Mouse (Mus musculus): ENCODE data around the gene Ecm2. TPM values are rescaled to one million over a fixed set of nuclear protein-coding genes. Genes with fewer than 3 reads are reported as not detected.

Gene Ecm2
- polyA plus RNA-seq, 1 experiment from 2014 or later = 0.13 TPM

DNA sequence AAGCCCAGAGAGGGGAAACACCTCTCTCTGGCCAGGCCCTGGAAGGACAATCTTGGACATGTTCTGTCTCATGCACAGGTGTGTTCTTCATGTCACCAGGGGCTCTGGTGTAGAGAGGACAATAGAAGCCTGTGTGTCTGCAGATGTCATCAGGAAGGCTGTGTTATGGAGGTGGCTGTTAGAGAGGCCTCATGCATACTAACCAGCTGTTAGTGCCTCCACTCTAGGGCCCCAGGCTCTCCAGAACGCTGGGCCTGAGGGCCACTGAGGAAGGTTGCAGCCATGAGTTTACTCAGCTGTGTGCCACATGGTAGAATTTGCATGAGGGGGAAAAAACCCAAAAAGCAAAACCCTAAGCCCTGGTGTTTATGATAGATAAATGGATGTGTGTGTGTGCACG is 37.0 kb upstream of the Ecm2 start:
- H3K36me3 ChIP-seq (replicated peaks; ENCODE audit: control insufficient read depth, insufficient read depth, low read depth, low read length) = no peaks in the 10 kb centered on the region; the same call in 1 of the 2 replicates
- no peak overlapping the region for H3K4me3 ChIP-seq (ENCODE audit: low read depth, low read length)
- ATAC-seq (replicated peaks; ENCODE audit: insufficient number of reproducible peaks, low FRiP score, low TSS enrichment, low read depth) (peak; percentile 47; the same call in 1 of the 2 replicates), DNase-seq (ENCODE audit: low spot score) (peak; percentile 45)
- WGBS = 38% methylated on average over 2 of the region's 2 CpGs
- no peaks in the 10 kb centered on the region for H3K9me3 ChIP-seq (replicated peaks; ENCODE audit: control insufficient read depth, low read length)
- H3K9ac ChIP-seq (replicated peaks; ENCODE audit: low read length) = no peak overlapping the region
- H3K4me2 ChIP-seq (ENCODE audit: low read depth, low read length) = no peak overlapping the region
- no peaks in the 10 kb centered on the region for H3K4me1 ChIP-seq (ENCODE audit: control insufficient read depth, insufficient read depth, low read length)
- no peaks in the 10 kb centered on the region for H3K27me3 ChIP-seq (ENCODE audit: control insufficient read depth, insufficient read depth, low read length)
- H3K27ac ChIP-seq (replicated peaks; ENCODE audit: low read depth, low read length) = peak overlapping the region; percentile 4; the same call in 1 of the 2 replicates

DNA sequence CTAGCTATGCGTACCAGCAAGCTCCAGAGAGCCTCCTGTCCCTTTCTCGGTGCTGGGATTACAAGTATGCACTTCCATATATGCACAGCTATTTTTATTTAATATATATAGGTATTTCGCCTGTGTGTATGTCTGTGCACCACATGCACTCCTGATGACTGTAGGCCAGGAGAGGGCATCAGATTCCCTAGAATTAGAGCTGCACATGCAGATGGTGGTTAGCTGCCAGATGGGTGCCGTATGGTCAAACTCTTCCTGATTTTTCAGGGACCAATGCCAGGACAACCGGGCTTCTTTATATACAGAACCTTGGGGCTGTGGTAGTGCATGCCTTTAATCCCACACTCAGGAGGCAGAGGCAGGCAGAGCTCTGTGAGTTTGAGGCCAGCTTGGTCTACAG is 35.6 kb upstream of the Ecm2 start:
- no peaks in the 10 kb centered on the region for H3K27me3 ChIP-seq (ENCODE audit: control insufficient read depth, insufficient read depth, low read length)
- DNase-seq (ENCODE audit: low spot score) = no peak
- 87% methylated on average over 5 of the region's 5 CpGs for WGBS
- H3K27ac ChIP-seq (replicated peaks; ENCODE audit: low read depth, low read length) = no peak overlapping the region
- no peak overlapping the region for H3K4me2 ChIP-seq (ENCODE audit: low read depth, low read length)
- no peak overlapping the region for H3K9ac ChIP-seq (replicated peaks; ENCODE audit: low read length)
- no peak for ATAC-seq (replicated peaks; ENCODE audit: insufficient number of reproducible peaks, low FRiP score, low TSS enrichment, low read depth)
- no peak overlapping the region for H3K4me3 ChIP-seq (ENCODE audit: low read depth, low read length)
- no peaks in the 10 kb centered on the region for H3K4me1 ChIP-seq (ENCODE audit: control insufficient read depth, insufficient read depth, low read length)
- H3K9me3 ChIP-seq (replicated peaks; ENCODE audit: control insufficient read depth, low read length) = no peaks in the 10 kb centered on the region
- no peaks in the 10 kb centered on the region; the same call in 1 of the 2 replicates for H3K36me3 ChIP-seq (replicated peaks; ENCODE audit: control insufficient read depth, insufficient read depth, low read depth, low read length)

DNA sequence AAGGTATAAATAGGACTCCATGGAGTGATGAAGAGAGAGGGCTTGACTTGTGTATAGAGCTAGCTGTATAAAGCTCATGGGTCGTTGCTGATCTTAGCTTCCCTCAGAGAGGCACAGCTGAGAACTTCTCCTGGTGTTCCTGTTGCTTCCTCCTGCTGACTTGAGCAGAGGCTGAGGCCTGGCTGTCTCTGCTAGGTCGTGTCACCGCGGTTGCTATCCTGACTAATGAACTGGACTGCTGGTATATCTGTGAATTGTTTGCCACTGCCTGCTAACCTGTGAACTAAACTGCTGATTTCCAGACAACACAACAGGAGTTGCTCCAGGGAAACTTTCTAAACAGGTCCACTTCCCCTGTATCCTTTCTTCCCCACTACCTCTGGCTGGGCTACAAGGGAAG is 34.3 kb upstream of the Ecm2 start:
- Histone ChIP-seq H3K4me3 (ENCODE audit: low read depth, low read length) (no peak overlapping the region), H3K4me1 (ENCODE audit: control insufficient read depth, insufficient read depth, low read length) (no peaks in the 10 kb centered on the region), H3K4me2 (ENCODE audit: low read depth, low read length) (no peak overlapping the region), H3K9me3 (replicated peaks; ENCODE audit: control insufficient read depth, low read length) (no peaks in the 10 kb centered on the region), H3K27ac (replicated peaks; ENCODE audit: low read depth, low read length) (no peak overlapping the region), H3K9ac (replicated peaks; ENCODE audit: low read length) (no peak overlapping the region), H3K27me3 (ENCODE audit: control insufficient read depth, insufficient read depth, low read length) (no peaks in the 10 kb centered on the region), H3K36me3 (replicated peaks; ENCODE audit: control insufficient read depth, insufficient read depth, low read depth, low read length) (no peaks in the 10 kb centered on the region; the same call in 1 of the 2 replicates)
- no peak for ATAC-seq (replicated peaks; ENCODE audit: insufficient number of reproducible peaks, low FRiP score, low TSS enrichment, low read depth)
- WGBS = 88% methylated on average over 4 of the region's 4 CpGs
- no peak for DNase-seq (ENCODE audit: low spot score)

DNA sequence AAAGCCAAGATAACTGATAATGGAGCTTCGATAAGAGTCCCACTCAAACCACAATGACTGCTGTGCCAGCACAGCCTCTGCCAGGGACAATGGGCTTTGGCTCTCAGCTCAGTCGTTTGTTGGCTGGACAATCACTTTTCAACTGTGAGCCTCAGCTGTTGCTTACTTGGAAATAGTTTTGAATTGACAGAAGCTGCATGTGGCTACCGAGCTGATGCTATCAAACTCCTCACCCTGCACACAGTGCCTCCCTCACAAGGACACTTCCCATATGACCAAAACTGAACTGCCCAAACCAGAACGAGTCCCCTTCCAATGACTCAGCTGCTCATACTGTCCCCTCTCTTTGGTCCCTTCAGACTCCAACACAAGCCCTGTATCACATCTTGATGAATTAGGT is 33.8 kb upstream of the Ecm2 start:
- no peak overlapping the region for H3K4me2 ChIP-seq (ENCODE audit: low read depth, low read length)
- no peaks in the 10 kb centered on the region for H3K9me3 ChIP-seq (replicated peaks; ENCODE audit: control insufficient read depth, low read length)
- no peaks in the 10 kb centered on the region for H3K27me3 ChIP-seq (ENCODE audit: control insufficient read depth, insufficient read depth, low read length)
- no peaks in the 10 kb centered on the region for H3K4me1 ChIP-seq (ENCODE audit: control insufficient read depth, insufficient read depth, low read length)
- H3K9ac ChIP-seq (replicated peaks; ENCODE audit: low read length) = no peak overlapping the region
- no peak overlapping the region for H3K4me3 ChIP-seq (ENCODE audit: low read depth, low read length)
- no peak overlapping the region for H3K27ac ChIP-seq (replicated peaks; ENCODE audit: low read depth, low read length)
- ATAC-seq (replicated peaks; ENCODE audit: insufficient number of reproducible peaks, low FRiP score, low TSS enrichment, low read depth) (no peak), DNase-seq (ENCODE audit: low spot score) (no peak)
- 79% methylated on average over 4 of the region's 4 CpGs for WGBS
- no peaks in the 10 kb centered on the region for H3K36me3 ChIP-seq (replicated peaks; ENCODE audit: control insufficient read depth, insufficient read depth, low read depth, low read length)

DNA sequence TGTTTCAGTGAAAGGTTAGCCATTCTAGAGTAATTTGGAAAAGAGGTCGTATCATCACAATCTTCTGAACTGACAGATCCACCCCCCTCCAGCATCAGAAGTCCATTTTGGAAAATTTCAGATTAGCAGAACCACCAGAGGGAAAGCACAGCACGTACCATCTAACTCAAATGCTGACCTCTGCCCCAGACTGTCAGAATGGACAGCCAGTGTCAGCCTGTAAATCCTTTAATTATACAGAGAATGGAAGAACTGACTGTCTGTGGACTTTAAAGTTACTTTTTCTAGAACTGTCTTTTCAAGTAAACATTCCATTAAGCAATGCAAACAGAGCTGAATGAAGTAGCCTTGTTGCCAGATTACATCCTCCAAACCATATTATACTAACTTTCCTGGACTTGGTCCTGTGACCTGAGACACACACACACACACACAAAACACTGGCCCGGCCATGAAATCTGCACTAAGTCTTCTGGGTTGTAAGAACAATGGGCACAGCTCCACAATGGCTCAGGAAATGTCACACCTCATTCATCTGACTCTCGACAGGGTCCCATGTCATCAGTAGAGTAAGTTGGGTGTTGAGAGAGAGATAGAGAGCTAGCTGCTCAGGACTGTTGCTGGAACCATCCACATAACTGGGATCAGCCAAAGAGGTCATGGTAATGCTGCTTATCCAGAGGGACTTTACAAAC is 32.5 kb upstream of the Ecm2 start:
- no peak overlapping the region for H3K4me3 ChIP-seq (ENCODE audit: low read depth, low read length)
- no peaks in the 10 kb centered on the region for H3K27me3 ChIP-seq (ENCODE audit: control insufficient read depth, insufficient read depth, low read length)
- WGBS = 71% methylated on average over 4 of the region's 4 CpGs
- no peak overlapping the region for H3K27ac ChIP-seq (replicated peaks; ENCODE audit: low read depth, low read length)
- no peak overlapping the region for H3K4me2 ChIP-seq (ENCODE audit: low read depth, low read length)
- no peaks in the 10 kb centered on the region for H3K4me1 ChIP-seq (ENCODE audit: control insufficient read depth, insufficient read depth, low read length)
- no peaks in the 10 kb centered on the region for H3K9me3 ChIP-seq (replicated peaks; ENCODE audit: control insufficient read depth, low read length)
- H3K9ac ChIP-seq (replicated peaks; ENCODE audit: low read length) = no peak overlapping the region
- DNase-seq (ENCODE audit: low spot score) (no peak), ATAC-seq (replicated peaks; ENCODE audit: insufficient number of reproducible peaks, low FRiP score, low TSS enrichment, low read depth) (no peak)
- no peaks in the 10 kb centered on the region for H3K36me3 ChIP-seq (replicated peaks; ENCODE audit: control insufficient read depth, insufficient read depth, low read depth, low read length)

DNA sequence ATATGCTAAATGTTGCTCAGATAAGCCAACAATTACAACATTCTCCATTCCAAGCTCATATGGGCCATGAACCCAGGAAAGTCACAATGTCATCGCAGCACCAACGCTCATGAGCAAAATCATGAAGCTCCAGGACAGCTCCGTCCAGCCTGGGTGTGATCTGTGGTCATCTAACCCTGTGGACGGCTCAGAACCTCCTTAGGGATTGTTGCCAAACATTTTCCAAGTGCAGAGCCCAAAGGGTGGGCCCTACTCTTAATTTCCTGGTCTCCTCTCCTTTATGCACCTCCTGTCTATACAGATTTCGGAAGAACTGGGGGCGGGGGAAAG is 32.0 kb upstream of the Ecm2 start:
- no peak overlapping the region for H3K4me2 ChIP-seq (ENCODE audit: low read depth, low read length)
- no peak overlapping the region for H3K4me3 ChIP-seq (ENCODE audit: low read depth, low read length)
- H3K9ac ChIP-seq (replicated peaks; ENCODE audit: low read length) = no peak overlapping the region
- no peak overlapping the region for H3K27ac ChIP-seq (replicated peaks; ENCODE audit: low read depth, low read length)
- no peaks in the 10 kb centered on the region for H3K36me3 ChIP-seq (replicated peaks; ENCODE audit: control insufficient read depth, insufficient read depth, low read depth, low read length)
- ATAC-seq (replicated peaks; ENCODE audit: insufficient number of reproducible peaks, low FRiP score, low TSS enrichment, low read depth) (no peak), DNase-seq (ENCODE audit: low spot score) (no peak)
- no peaks in the 10 kb centered on the region for H3K9me3 ChIP-seq (replicated peaks; ENCODE audit: control insufficient read depth, low read length)
- no peaks in the 10 kb centered on the region for H3K4me1 ChIP-seq (ENCODE audit: control insufficient read depth, insufficient read depth, low read length)
- WGBS = 96% methylated on average over 6 of the region's 6 CpGs
- no peaks in the 10 kb centered on the region for H3K27me3 ChIP-seq (ENCODE audit: control insufficient read depth, insufficient read depth, low read length)

DNA sequence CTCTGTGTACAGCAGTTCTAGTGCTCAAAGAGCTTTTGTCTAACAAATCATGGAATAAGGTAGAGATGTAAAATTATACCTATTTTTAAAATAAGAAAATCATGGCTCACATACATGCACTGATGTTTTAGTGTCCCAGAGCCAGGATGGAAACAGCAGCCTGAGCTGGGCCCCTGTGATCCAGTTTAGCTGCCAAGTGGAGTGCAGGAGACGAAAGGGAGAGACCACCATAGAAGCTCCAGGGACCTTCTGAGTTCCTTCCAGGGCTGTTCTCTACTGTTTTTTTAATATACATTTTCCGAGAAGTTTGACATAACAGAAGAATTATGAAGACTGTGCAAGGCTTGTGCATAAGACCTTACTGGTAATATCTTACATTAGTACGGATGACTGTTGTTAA is 26.7 kb upstream of the Ecm2 start:
- H3K27ac ChIP-seq (replicated peaks; ENCODE audit: low read depth, low read length) = no peak overlapping the region
- ATAC-seq (replicated peaks; ENCODE audit: insufficient number of reproducible peaks, low FRiP score, low TSS enrichment, low read depth) (no peak), DNase-seq (ENCODE audit: low spot score) (no peak)
- no peaks in the 10 kb centered on the region for H3K4me1 ChIP-seq (ENCODE audit: control insufficient read depth, insufficient read depth, low read length)
- no peak overlapping the region for H3K4me3 ChIP-seq (ENCODE audit: low read depth, low read length)
- H3K36me3 ChIP-seq (replicated peaks; ENCODE audit: control insufficient read depth, insufficient read depth, low read depth, low read length) = no peaks in the 10 kb centered on the region
- H3K9ac ChIP-seq (replicated peaks; ENCODE audit: low read length) = no peak overlapping the region
- H3K27me3 ChIP-seq (ENCODE audit: control insufficient read depth, insufficient read depth, low read length) = no peaks in the 10 kb centered on the region
- H3K4me2 ChIP-seq (ENCODE audit: low read depth, low read length) = no peak overlapping the region
- 90% methylated on average over 3 of the region's 3 CpGs for WGBS
- no peaks in the 10 kb centered on the region for H3K9me3 ChIP-seq (replicated peaks; ENCODE audit: control insufficient read depth, low read length)

DNA sequence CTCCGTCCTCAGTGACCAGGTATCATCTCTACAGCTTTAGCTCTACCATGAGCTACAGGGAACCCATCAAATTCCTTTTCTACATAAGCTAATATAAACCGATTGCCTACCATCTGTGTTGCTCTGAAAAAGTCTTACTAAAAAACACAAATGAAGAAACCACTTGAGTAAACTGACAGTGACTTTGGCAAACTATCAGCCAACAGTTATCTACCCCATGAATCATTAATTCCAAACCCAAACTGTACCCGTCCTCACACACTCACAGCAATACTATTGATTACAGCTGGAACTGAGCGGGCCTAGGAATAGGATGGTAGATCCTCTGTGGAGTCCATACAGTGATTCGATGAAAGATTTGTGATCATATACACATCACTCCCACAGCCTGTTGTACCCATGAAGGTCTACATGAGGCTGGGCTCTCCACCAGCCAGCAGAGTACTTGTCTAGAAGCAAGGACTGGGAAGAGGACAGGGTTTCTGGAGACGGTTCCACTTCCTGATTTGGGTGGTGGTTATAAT is 25.7 kb upstream of the Ecm2 start:
- Histone ChIP-seq H3K4me3 (ENCODE audit: low read depth, low read length) (no peak overlapping the region), H3K27me3 (ENCODE audit: control insufficient read depth, insufficient read depth, low read length) (no peaks in the 10 kb centered on the region), H3K9ac (replicated peaks; ENCODE audit: low read length) (no peak overlapping the region), H3K27ac (replicated peaks; ENCODE audit: low read depth, low read length) (no peak overlapping the region), H3K4me2 (ENCODE audit: low read depth, low read length) (no peak overlapping the region), H3K4me1 (ENCODE audit: control insufficient read depth, insufficient read depth, low read length) (no peaks in the 10 kb centered on the region), H3K9me3 (replicated peaks; ENCODE audit: control insufficient read depth, low read length) (no peaks in the 10 kb centered on the region), H3K36me3 (replicated peaks; ENCODE audit: control insufficient read depth, insufficient read depth, low read depth, low read length) (no peaks in the 10 kb centered on the region)
- no peak for ATAC-seq (replicated peaks; ENCODE audit: insufficient number of reproducible peaks, low FRiP score, low TSS enrichment, low read depth)
- WGBS = 91% methylated on average over 6 of the region's 6 CpGs
- DNase-seq (ENCODE audit: low spot score) = no peak

All from embryonic facial prominence, embryonic 11.5 days (tissue).